Mouse (Mus musculus): ENCODE measurements at regions not wholly inside any gene's neighbourhood (a gene's known extent, or its start where the extent isn't known, plus 50 kb on each side); places are given as distances from the start of the nearest gene placed in this dataset.
A peak's percentile ranks its signal among the peaks of the same experiment; 100 is the strongest.

DNA sequence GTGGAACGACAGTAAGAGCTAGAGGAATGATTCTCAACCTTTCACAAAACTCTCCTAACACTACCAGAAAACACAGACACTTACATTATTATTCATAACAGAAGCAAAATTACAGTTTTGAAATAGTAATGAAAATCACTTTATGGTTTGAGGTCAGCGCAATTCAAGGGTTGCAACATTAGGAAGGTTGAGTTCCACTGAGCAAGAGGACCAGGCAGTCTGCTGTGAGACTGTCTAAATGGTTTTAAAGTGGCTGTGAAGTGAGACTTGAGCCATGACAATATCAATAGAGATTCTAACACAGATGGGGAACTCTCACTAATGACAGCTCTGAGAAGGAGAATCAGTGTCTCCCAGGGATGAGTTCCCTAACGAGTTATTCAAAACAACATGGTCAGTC, 146.2 kb upstream of the Ednrb start:
- Histone ChIP-seq H3K27ac (ENCODE audit: low read length) (no peak overlapping the region), H3K4me3 (ENCODE audit: low read length) (no peak overlapping the region), H3K4me1 (replicated peaks; ENCODE audit: control insufficient read depth, insufficient read depth, low read length) (no peaks in the 10 kb centered on the region), H3K27me3 (ENCODE audit: control insufficient read depth, insufficient read depth, low read depth, low read length) (no peaks in the 10 kb centered on the region), H3K36me3 (ENCODE audit: control insufficient read depth, insufficient read depth, low read length) (no peaks in the 10 kb centered on the region), H3K9me3 (ENCODE audit: control insufficient read depth, low read length) (no peaks in the 10 kb centered on the region), H3K9ac (ENCODE audit: low read length) (no peak overlapping the region), H3K4me2 (ENCODE audit: low read depth, low read length) (no peak overlapping the region)
- 76% methylated on average over 3 of the region's 3 CpGs for WGBS
- no peak for ATAC-seq (ENCODE audit: low read depth)

DNA sequence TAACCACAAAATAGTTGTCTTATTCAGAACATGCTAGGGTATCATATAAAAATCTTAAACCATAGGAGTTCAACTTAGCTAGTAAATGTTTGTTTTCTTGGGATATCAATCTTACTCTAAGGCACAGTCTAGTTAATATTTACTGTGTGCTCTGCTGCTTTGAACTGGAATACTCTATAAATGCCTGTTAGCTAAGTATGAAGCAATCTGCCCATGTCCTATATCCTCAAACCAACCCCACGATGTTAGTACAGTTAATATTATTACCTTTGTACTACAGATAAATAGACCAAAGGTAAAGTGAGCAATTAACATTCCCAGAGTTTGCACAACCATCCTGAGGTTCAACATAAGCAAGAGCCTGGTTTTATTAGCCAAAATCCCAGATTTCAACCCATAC, 145.7 kb upstream of the Ednrb start:
- no peak overlapping the region for H3K9ac ChIP-seq (ENCODE audit: low read length)
- H3K4me3 ChIP-seq (ENCODE audit: low read length): no peak overlapping the region
- no peaks in the 10 kb centered on the region for H3K4me1 ChIP-seq (replicated peaks; ENCODE audit: control insufficient read depth, insufficient read depth, low read length)
- 77% methylated on average over 1 of the region's 1 CpGs for WGBS
- H3K9me3 ChIP-seq (ENCODE audit: control insufficient read depth, low read length): no peaks in the 10 kb centered on the region
- no peak overlapping the region for H3K27ac ChIP-seq (ENCODE audit: low read length)
- H3K27me3 ChIP-seq (ENCODE audit: control insufficient read depth, insufficient read depth, low read depth, low read length): no peaks in the 10 kb centered on the region
- no peaks in the 10 kb centered on the region for H3K36me3 ChIP-seq (ENCODE audit: control insufficient read depth, insufficient read depth, low read length)
- ATAC-seq (ENCODE audit: low read depth): no peak
- no peak overlapping the region for H3K4me2 ChIP-seq (ENCODE audit: low read depth, low read length)

DNA sequence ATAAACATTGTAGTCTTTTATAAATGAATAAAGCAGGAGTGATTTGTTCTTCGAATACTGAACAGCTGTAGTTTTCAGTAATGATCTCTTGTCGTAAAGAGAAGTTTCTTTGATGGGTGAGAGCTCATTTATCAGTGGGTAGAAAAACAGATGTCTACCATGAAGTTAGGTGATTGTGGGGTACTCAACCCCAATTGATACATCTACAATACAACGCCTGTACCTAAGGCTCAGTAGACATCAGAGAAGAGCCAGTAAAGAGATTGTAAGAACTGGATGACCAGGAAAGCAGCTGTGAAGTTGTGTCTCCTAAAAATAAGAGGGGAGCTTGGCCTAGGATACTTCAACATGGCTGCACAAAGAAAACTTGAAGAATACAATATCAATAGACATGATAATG, 143.1 kb upstream of the Ednrb start:
- 78% methylated on average over 3 of the region's 3 CpGs for WGBS

DNA sequence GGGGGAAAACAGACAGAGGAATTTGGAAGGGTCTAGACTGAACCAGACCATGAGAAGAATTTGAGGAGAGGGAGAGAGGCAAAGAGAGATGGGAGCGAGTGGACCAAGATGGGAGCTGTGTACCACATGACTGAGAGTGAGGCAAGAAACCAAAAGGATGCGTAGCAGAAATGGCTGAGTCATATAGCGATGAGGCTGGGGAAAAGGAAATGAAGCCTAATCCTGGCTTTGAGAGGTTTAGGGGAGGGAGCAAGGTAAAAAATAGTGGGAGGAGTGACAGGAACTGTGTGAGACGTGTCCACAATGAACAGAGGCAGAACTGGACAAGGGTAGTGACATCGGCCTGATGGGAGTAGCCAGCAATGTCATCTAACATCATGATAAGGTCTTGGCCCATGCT, 140.1 kb upstream of the Ednrb start:
- H3K9ac ChIP-seq (ENCODE audit: low read length): no peak overlapping the region
- ATAC-seq (ENCODE audit: low read depth): no peak
- H3K4me2 ChIP-seq (ENCODE audit: low read depth, low read length): no peak overlapping the region
- H3K4me1 ChIP-seq (replicated peaks; ENCODE audit: control insufficient read depth, insufficient read depth, low read length): no peaks in the 10 kb centered on the region
- WGBS: 80% methylated on average over 5 of the region's 5 CpGs
- no peak overlapping the region for H3K4me3 ChIP-seq (ENCODE audit: low read length)
- H3K27ac ChIP-seq (ENCODE audit: low read length): no peak overlapping the region
- no peaks in the 10 kb centered on the region for H3K9me3 ChIP-seq (ENCODE audit: control insufficient read depth, low read length)
- no peaks in the 10 kb centered on the region for H3K36me3 ChIP-seq (ENCODE audit: control insufficient read depth, insufficient read depth, low read length)
- no peaks in the 10 kb centered on the region for H3K27me3 ChIP-seq (ENCODE audit: control insufficient read depth, insufficient read depth, low read depth, low read length)

More for the DNA sequence above, 143.1 kb upstream of the Ednrb start:
- Histone ChIP-seq H3K9ac (ENCODE audit: low read length) (no peak overlapping the region), H3K4me1 (replicated peaks; ENCODE audit: control insufficient read depth, insufficient read depth, low read length) (no peaks in the 10 kb centered on the region), H3K4me2 (ENCODE audit: low read depth, low read length) (no peak overlapping the region), H3K9me3 (ENCODE audit: control insufficient read depth, low read length) (no peaks in the 10 kb centered on the region), H3K27me3 (ENCODE audit: control insufficient read depth, insufficient read depth, low read depth, low read length) (no peaks in the 10 kb centered on the region), H3K36me3 (ENCODE audit: control insufficient read depth, insufficient read depth, low read length) (no peaks in the 10 kb centered on the region), H3K27ac (ENCODE audit: low read length) (no peak overlapping the region), H3K4me3 (ENCODE audit: low read length) (no peak overlapping the region)
- no peak for ATAC-seq (ENCODE audit: low read depth)

DNA sequence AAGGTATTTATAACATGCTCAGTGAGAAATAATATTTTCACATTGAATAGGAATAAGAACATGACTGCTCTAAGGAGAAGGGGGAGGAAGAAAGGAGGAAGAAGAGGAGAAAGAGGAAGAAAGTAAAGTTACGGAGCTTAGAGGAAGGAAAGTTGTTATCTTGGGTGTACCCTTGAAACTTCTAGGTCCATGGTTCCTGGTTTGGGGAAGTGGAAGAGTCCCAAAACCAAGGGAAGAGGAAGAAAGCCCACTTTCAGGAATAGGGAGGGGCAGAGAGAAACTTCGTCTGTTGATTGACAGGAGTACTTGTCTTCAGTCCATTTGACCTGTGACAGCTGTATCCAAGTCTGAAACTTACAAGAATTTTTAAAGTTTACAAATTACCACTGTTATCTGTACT, 134.6 kb upstream of the Ednrb start:
- WGBS: 81% methylated on average over 2 of the region's 2 CpGs
- Histone ChIP-seq H3K9ac (ENCODE audit: low read length) (no peak overlapping the region), H3K4me1 (replicated peaks; ENCODE audit: control insufficient read depth, insufficient read depth, low read length) (peaks cover 8% of the 10 kb centered on the region), H3K36me3 (ENCODE audit: control insufficient read depth, insufficient read depth, low read length) (no peaks in the 10 kb centered on the region), H3K9me3 (ENCODE audit: control insufficient read depth, low read length) (no peaks in the 10 kb centered on the region), H3K27me3 (ENCODE audit: control insufficient read depth, insufficient read depth, low read depth, low read length) (no peaks in the 10 kb centered on the region), H3K27ac (ENCODE audit: low read length) (no peak overlapping the region), H3K4me3 (ENCODE audit: low read length) (no peak overlapping the region), H3K4me2 (ENCODE audit: low read depth, low read length) (no peak overlapping the region)
- no peak for ATAC-seq (ENCODE audit: low read depth)

DNA sequence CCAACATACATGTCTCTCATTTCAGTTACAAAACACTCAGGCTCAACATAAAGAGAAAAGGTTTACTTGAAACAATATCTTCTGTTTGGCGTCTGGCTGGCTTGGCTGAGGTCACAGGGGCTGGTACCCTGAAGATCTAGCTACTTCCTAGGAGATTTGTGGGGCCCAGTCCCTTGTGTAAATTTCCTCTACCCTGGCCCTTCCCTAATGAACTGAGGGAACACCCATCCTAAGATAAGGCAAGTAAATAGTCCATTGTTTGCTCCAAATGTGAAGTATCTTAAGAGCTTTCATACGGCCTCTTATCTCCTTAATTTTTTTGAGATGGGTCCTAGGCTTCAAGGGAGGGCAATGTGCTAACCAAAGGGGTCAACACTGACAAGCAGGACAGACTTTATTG, 133.6 kb upstream of the Ednrb start:
- peak; percentile 41 for ATAC-seq (ENCODE audit: low read depth)
- Histone ChIP-seq H3K4me2 (ENCODE audit: low read depth, low read length) (no peak overlapping the region), H3K27ac (ENCODE audit: low read length) (no peak overlapping the region), H3K9ac (ENCODE audit: low read length) (no peak overlapping the region), H3K9me3 (ENCODE audit: control insufficient read depth, low read length) (no peaks in the 10 kb centered on the region), H3K27me3 (ENCODE audit: control insufficient read depth, insufficient read depth, low read depth, low read length) (no peaks in the 10 kb centered on the region), H3K4me1 (replicated peaks; ENCODE audit: control insufficient read depth, insufficient read depth, low read length) (peaks cover 8% of the 10 kb centered on the region), H3K4me3 (ENCODE audit: low read length) (no peak overlapping the region), H3K36me3 (ENCODE audit: control insufficient read depth, insufficient read depth, low read length) (no peaks in the 10 kb centered on the region)
- WGBS: 28% methylated on average over 2 of the region's 2 CpGs

DNA sequence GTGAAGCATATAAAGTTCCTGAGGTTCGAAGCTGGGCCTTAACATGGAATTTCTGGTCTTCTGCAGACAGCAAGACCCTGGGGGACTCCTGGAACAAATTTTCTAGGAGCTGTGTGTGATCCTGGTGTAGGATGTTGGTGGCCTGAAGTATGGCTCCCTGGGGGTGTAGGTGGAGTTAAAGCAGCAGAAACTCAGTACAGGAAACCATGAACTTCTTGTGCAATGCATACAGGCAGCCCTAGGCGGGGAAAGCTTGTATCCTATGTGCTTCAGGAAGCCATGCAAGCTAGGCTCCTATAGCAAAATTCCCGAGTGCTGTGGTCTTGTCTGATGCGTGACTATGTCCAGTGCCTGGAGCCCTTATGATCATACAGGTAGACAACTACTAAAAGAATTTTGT, 129.8 kb upstream of the Ednrb start:
- H3K36me3 ChIP-seq (ENCODE audit: control insufficient read depth, insufficient read depth, low read length): no peaks in the 10 kb centered on the region

DNA sequence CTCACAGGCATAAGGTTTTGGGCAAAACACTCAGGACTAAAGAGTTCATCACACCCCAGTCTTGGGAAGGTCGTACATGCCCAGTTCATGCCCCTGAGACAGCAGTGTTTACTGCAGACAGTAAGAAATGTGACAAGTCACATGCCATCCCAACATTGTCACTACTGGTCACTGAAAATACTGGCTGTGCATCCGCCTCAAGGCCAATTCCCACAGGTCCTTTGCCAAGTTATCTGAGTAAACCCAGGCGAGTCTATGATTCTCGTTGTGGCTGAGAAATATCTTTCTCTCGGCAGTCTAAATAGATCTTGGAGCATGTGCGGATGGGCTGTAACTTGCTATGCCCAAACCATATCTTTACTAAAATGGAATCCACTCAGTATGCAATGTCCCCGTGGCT, 128.9 kb upstream of the Ednrb start:
- no peaks in the 10 kb centered on the region for H3K27me3 ChIP-seq (ENCODE audit: control insufficient read depth, insufficient read depth, low read depth, low read length)
- no peaks in the 10 kb centered on the region for H3K36me3 ChIP-seq (ENCODE audit: control insufficient read depth, insufficient read depth, low read length)
- peaks cover 5% of the 10 kb centered on the region for H3K4me1 ChIP-seq (replicated peaks; ENCODE audit: control insufficient read depth, insufficient read depth, low read length)
- no peak overlapping the region for H3K4me3 ChIP-seq (ENCODE audit: low read length)
- H3K4me2 ChIP-seq (ENCODE audit: low read depth, low read length): no peak overlapping the region
- 55% methylated on average over 7 of the region's 7 CpGs for WGBS
- no peak overlapping the region for H3K9ac ChIP-seq (ENCODE audit: low read length)
- no peaks in the 10 kb centered on the region for H3K9me3 ChIP-seq (ENCODE audit: control insufficient read depth, low read length)
- no peak overlapping the region for H3K27ac ChIP-seq (ENCODE audit: low read length)
- peak; percentile 43; the same call in 1 of the 2 replicates for ATAC-seq (ENCODE audit: low read depth)

More for the DNA sequence above, 129.8 kb upstream of the Ednrb start:
- no peak for ATAC-seq (ENCODE audit: low read depth)
- WGBS: 79% methylated on average over 4 of the region's 4 CpGs
- Histone ChIP-seq H3K9ac (ENCODE audit: low read length) (no peak overlapping the region), H3K27me3 (ENCODE audit: control insufficient read depth, insufficient read depth, low read depth, low read length) (no peaks in the 10 kb centered on the region), H3K4me2 (ENCODE audit: low read depth, low read length) (no peak overlapping the region), H3K4me1 (replicated peaks; ENCODE audit: control insufficient read depth, insufficient read depth, low read length) (peaks cover 8% of the 10 kb centered on the region), H3K27ac (ENCODE audit: low read length) (no peak overlapping the region), H3K4me3 (ENCODE audit: low read length) (no peak overlapping the region), H3K9me3 (ENCODE audit: control insufficient read depth, low read length) (no peaks in the 10 kb centered on the region)

DNA sequence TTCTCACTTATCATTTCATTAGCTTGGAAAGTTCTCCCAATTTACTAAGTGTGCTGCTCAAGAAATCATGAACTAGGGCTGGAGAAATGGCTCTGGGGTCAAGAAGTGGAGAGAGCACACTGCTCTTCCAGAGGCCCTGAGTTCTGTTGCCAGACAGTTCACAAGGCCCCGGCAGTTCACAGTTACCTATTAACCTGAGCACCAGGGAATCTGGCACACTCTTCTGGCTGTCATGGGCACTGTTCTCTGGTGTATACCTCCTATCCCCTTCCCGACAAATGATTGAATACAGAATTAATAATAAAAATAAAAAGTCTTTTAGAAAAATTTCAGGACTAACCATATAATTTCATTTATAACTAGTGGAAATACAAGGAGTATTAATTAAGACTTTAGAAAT, 125.1 kb upstream of the Ednrb start:
- Histone ChIP-seq H3K27ac (ENCODE audit: low read length) (no peak overlapping the region), H3K9ac (ENCODE audit: low read length) (no peak overlapping the region), H3K4me3 (ENCODE audit: low read length) (no peak overlapping the region), H3K4me1 (replicated peaks; ENCODE audit: control insufficient read depth, insufficient read depth, low read length) (no peaks in the 10 kb centered on the region), H3K36me3 (ENCODE audit: control insufficient read depth, insufficient read depth, low read length) (no peaks in the 10 kb centered on the region), H3K27me3 (ENCODE audit: control insufficient read depth, insufficient read depth, low read depth, low read length) (no peaks in the 10 kb centered on the region), H3K4me2 (ENCODE audit: low read depth, low read length) (no peak overlapping the region), H3K9me3 (ENCODE audit: control insufficient read depth, low read length) (no peaks in the 10 kb centered on the region)
- 54% methylated on average over 2 of the region's 2 CpGs for whole genome bisulfite sequencing
- no peak for ATAC-seq (ENCODE audit: low read depth)

DNA sequence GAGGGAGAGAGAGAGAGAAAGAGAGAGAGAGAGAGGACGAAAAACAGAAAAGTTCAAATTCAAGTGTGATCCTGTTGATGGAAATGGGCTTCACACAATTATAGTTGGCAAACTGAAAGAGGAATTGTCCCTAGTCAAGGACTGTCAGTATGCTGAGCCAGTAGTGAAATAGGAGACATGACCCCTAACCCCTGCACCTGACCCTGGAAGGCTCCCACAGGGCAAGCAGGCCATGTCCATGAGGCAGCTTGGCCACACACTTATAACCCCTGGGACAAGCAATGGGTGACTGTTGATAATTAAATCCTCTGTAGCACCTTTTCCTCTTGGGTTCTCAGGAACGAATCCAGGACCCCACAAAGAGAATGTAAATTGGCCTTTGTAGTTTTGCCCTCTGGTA, 122.1 kb upstream of the Ednrb start:
- Histone ChIP-seq H3K4me2 (ENCODE audit: low read depth, low read length) (no peak overlapping the region), H3K4me1 (replicated peaks; ENCODE audit: control insufficient read depth, insufficient read depth, low read length) (no peaks in the 10 kb centered on the region), H3K4me3 (ENCODE audit: low read length) (no peak overlapping the region), H3K9ac (ENCODE audit: low read length) (no peak overlapping the region), H3K27ac (ENCODE audit: low read length) (no peak overlapping the region), H3K36me3 (ENCODE audit: control insufficient read depth, insufficient read depth, low read length) (no peaks in the 10 kb centered on the region), H3K9me3 (ENCODE audit: control insufficient read depth, low read length) (no peaks in the 10 kb centered on the region), H3K27me3 (ENCODE audit: control insufficient read depth, insufficient read depth, low read depth, low read length) (no peaks in the 10 kb centered on the region)
- 52% methylated on average over 2 of the region's 2 CpGs for WGBS
- ATAC-seq (ENCODE audit: low read depth): no peak
